Mouse (Mus musculus) midbrain, embryonic 13.5 days (tissue): ENCODE data around the gene Mcemp1. TPM values are rescaled to one million over a fixed set of nuclear protein-coding genes. Genes with fewer than 3 reads are reported as not detected.

Experiments
- ATAC-seq: fragments of 200-750 bp; cut with Nextera tagmentation; 2 replicates; pipeline ENCODE4 v1.8.0; 2017; ENCODE audit warnings: mild to moderate bottlenecking, moderate TSS enrichment, moderate library complexity
- H3K27ac ChIP-seq: fragments of 300-500 bp; sonication (generic); 2 replicates; pipeline ENCODE4 v1.5.1; 2015; ENCODE audit warnings: inconsistent platforms, mild to moderate bottlenecking, moderate library complexity
- H3K27me3 ChIP-seq: fragments of 300-500 bp; sonication (generic); 2 replicates; pipeline ENCODE4 v1.6.1; 2015; ENCODE audit warnings: mild to moderate bottlenecking, inconsistent platforms
- H3K36me3 ChIP-seq: fragments of 300-500 bp; sonication (generic); 2 replicates; pipeline ENCODE4 v1.6.1; 2015; ENCODE audit warnings: mild to moderate bottlenecking, inconsistent platforms
- H3K4me1 ChIP-seq: fragments of 300-500 bp; sonication (generic); replicated peaks from 2 replicates; pipeline ENCODE4 v1.6.1; 2015; ENCODE audit warnings: inconsistent platforms
- H3K4me2 ChIP-seq: fragments of 300-500 bp; sonication (generic); replicated peaks from 2 replicates; pipeline ENCODE4 v1.6.1; 2015; ENCODE audit warnings: moderate library complexity, mild to moderate bottlenecking, inconsistent platforms
- H3K4me3 ChIP-seq: fragments of 300-500 bp; sonication (generic); replicated peaks from 2 replicates; pipeline ENCODE4 v1.5.1; 2015; ENCODE audit warnings: mild to moderate bottlenecking, inconsistent platforms
- H3K9ac ChIP-seq: fragments of 300-500 bp; sonication (generic); replicated peaks from 2 replicates; pipeline ENCODE4 v1.6.1; 2015; ENCODE audit warnings: mild to moderate bottlenecking, inconsistent platforms
- H3K9me3 ChIP-seq: fragments of 300-500 bp; sonication (generic); 2 replicates; pipeline ENCODE4 v1.6.1; 2016; ENCODE audit warnings: mild to moderate bottlenecking, inconsistent platforms
- WGBS: fragments of 180-500 bp; shearing (Covaris S2); methylation state at CpG from one replicate; pipeline ENCODE4 v1.1.7; 2015; 5-methylcytosine and 5-hydroxymethylcytosine counted together
- polyA plus RNA-seq: library from polyadenylated mRNA; unstranded; fragments of >200 nt; fragmentation: Nextera tagmentation; extraction: Ambion mirVana; gene quantifications from 2 replicates; pipeline ENCODE4 v1.2.1, GENCODE M21; 2015

Gene Mcemp1
- 0.40 TPM in 1 of 2 replicates, not detected in the other for polyA plus RNA-seq

GRCm38 (mm10) chr8:3665507-3665906, at the start of gene Mcemp1:
Gene Mcemp1 (plus strand): TSS chr8:3665754.
- Histone ChIP-seq H3K4me1 (no peaks in the 10 kb centered on the region), H3K36me3 (no peaks in the 10 kb centered on the region), H3K9ac (no peak within 1 kb of the TSS), H3K4me3 (no peak within 1 kb of the TSS), H3K9me3 (no peaks in the 10 kb centered on the region), H3K27ac (no peak within 1 kb of the TSS), H3K27me3 (no peaks in the 10 kb centered on the region), H3K4me2 (no peak within 1 kb of the TSS)
- no peak for ATAC-seq
- 78% methylated on average over 6 of the region's 6 CpGs for WGBS

- peak within 1 kb of the TSS; percentile 89 for H3K4me2 ChIP-seq
- H3K36me3 ChIP-seq, result peaks cover 23% of the 10 kb centered on the region
- peaks cover 22% of the 10 kb centered on the region for H3K4me1 ChIP-seq
- H3K9ac ChIP-seq, result peak within 1 kb of the TSS; percentile 81
- under 1% methylated on average over 37 of the region's 37 CpGs for WGBS
- ATAC-seq, result peak; percentile 97
- no peaks in the 10 kb centered on the region for H3K27me3 ChIP-seq
- no peaks in the 10 kb centered on the region for H3K9me3 ChIP-seq
- H3K4me3 ChIP-seq, result peak within 1 kb of the TSS; percentile 90
- H3K27ac ChIP-seq, result no peak within 1 kb of the TSS
Measured at GRCm38 (mm10) chr8:3621199-3621970, 44.2 kb upstream of the Mcemp1 start, which contains the start of the genes Xab2 and Pet100. Gene Xab2 (minus strand): TSS chr8:3621316. Gene Pet100 (plus strand): TSS chr8:3621548.

- Histone ChIP-seq H3K36me3 (peaks cover 17% of the 10 kb centered on the region), H3K4me3 (peak overlapping the region; percentile 90), H3K9me3 (no peaks in the 10 kb centered on the region), H3K4me1 (peaks cover 22% of the 10 kb centered on the region), H3K27me3 (no peaks in the 10 kb centered on the region), H3K4me2 (peak overlapping the region; percentile 76), H3K27ac (no peak overlapping the region), H3K9ac (peak overlapping the region; percentile 77)
- no peak for ATAC-seq
- WGBS, result 64% methylated on average over 8 of the region's 8 CpGs
Measured at GRCm38 (mm10) chr8:3622119-3622518, 43.4 kb upstream of the Mcemp1 start.

GRCm38 (mm10) chr8:3625445-3625844, 40.1 kb upstream of the Mcemp1 start, which contains the start of gene Pcp2:
Gene Pcp2 (minus strand): TSS chr8:3625545.
- ATAC-seq, result no peak
- Histone ChIP-seq H3K4me2 (no peak within 1 kb of the TSS), H3K4me1 (peaks cover 12% of the 10 kb centered on the region), H3K9me3 (no peaks in the 10 kb centered on the region), H3K4me3 (no peak within 1 kb of the TSS), H3K27ac (no peak within 1 kb of the TSS), H3K9ac (no peak within 1 kb of the TSS), H3K27me3 (peaks cover 18% of the 10 kb centered on the region), H3K36me3 (no peaks in the 10 kb centered on the region; the same call in 1 of the 2 replicates)
- WGBS, result 54% methylated on average over 1 of the region's 1 CpGs

- Histone ChIP-seq H3K36me3 (no peaks in the 10 kb centered on the region; the same call in 1 of the 2 replicates), H3K9ac (no peak overlapping the region), H3K4me3 (no peak overlapping the region), H3K4me2 (no peak overlapping the region), H3K9me3 (no peaks in the 10 kb centered on the region), H3K27me3 (peaks cover 28% of the 10 kb centered on the region), H3K27ac (no peak overlapping the region), H3K4me1 (peaks cover 15% of the 10 kb centered on the region)
- ATAC-seq, result no peak
- 56% methylated on average over 5 of the region's 5 CpGs for WGBS
Measured at GRCm38 (mm10) chr8:3626971-3627370, 38.6 kb upstream of the Mcemp1 start.

- peaks cover 8% of the 10 kb centered on the region for H3K4me1 ChIP-seq
- no peak overlapping the region for H3K4me2 ChIP-seq
- H3K27me3 ChIP-seq, result peaks cover 28% of the 10 kb centered on the region
- H3K9me3 ChIP-seq, result no peaks in the 10 kb centered on the region
- WGBS, result 32% methylated on average over 5 of the region's 5 CpGs
- no peaks in the 10 kb centered on the region; the same call in 1 of the 2 replicates for H3K36me3 ChIP-seq
- H3K27ac ChIP-seq, result no peak overlapping the region
- H3K4me3 ChIP-seq, result no peak overlapping the region
- H3K9ac ChIP-seq, result no peak overlapping the region
- ATAC-seq, result no peak
Measured at GRCm38 (mm10) chr8:3628014-3628413, 37.5 kb upstream of the Mcemp1 start.

GRCm38 (mm10) chr8:3630647-3631477, 34.7 kb upstream of the Mcemp1 start, which contains the start of gene Stxbp2:
Gene Stxbp2 (plus strand): TSS chr8:3630955.
- peaks cover 28% of the 10 kb centered on the region for H3K27me3 ChIP-seq
- no peak within 1 kb of the TSS for H3K27ac ChIP-seq

GRCm38 (mm10) chr8:3631478-3631875, 34.1 kb upstream of the Mcemp1 start:
- peak overlapping the region; percentile 71 for H3K4me2 ChIP-seq
- H3K9me3 ChIP-seq, result no peaks in the 10 kb centered on the region
- no peaks in the 10 kb centered on the region for H3K36me3 ChIP-seq
- H3K4me1 ChIP-seq, result peaks cover 8% of the 10 kb centered on the region
- H3K4me3 ChIP-seq, result peak overlapping the region; percentile 52
- peaks cover 28% of the 10 kb centered on the region for H3K27me3 ChIP-seq
- no peak overlapping the region for H3K27ac ChIP-seq
- 0 out of 2 replicates have a peak overlapping the region, but pooled peaks have one; percentile 56 for H3K9ac ChIP-seq
- ATAC-seq, result peak; percentile 3; the same call in 1 of the 2 replicates
- WGBS, result 21% methylated on average over 8 of the region's 8 CpGs

More at GRCm38 (mm10) chr8:3630647-3631477, 34.7 kb upstream of the Mcemp1 start, which contains the start of gene Stxbp2:
- peak within 1 kb of the TSS; percentile 56; the same call in 1 of the 2 replicates for H3K9ac ChIP-seq
- peaks cover 8% of the 10 kb centered on the region for H3K4me1 ChIP-seq
- H3K4me2 ChIP-seq, result peak within 1 kb of the TSS; percentile 71
- 6% methylated on average over 47 of the region's 47 CpGs for WGBS
- no peaks in the 10 kb centered on the region for H3K9me3 ChIP-seq
- H3K36me3 ChIP-seq, result no peaks in the 10 kb centered on the region
- peak within 1 kb of the TSS; percentile 52 for H3K4me3 ChIP-seq
- ATAC-seq, result peak; percentile 73

- WGBS, result 23% methylated on average over 5 of the region's 5 CpGs
- H3K4me3 ChIP-seq, result no peak overlapping the region
- no peaks in the 10 kb centered on the region for H3K36me3 ChIP-seq
- H3K27ac ChIP-seq, result no peak overlapping the region
- H3K9ac ChIP-seq, result no peak overlapping the region
- no peaks in the 10 kb centered on the region for H3K27me3 ChIP-seq
- ATAC-seq, result no peak
- no peak overlapping the region for H3K4me2 ChIP-seq
- H3K4me1 ChIP-seq, result no peaks in the 10 kb centered on the region
- no peaks in the 10 kb centered on the region for H3K9me3 ChIP-seq
Measured at GRCm38 (mm10) chr8:3645804-3646203, 19.8 kb upstream of the Mcemp1 start.

GRCm38 (mm10) chr8:3646824-3647531, 18.6 kb upstream of the Mcemp1 start:
- no peak for ATAC-seq
- no peaks in the 10 kb centered on the region for H3K27me3 ChIP-seq
- no peaks in the 10 kb centered on the region for H3K4me1 ChIP-seq
- 85% methylated on average over 6 of the region's 6 CpGs for WGBS
- H3K4me3 ChIP-seq, result no peak overlapping the region
- H3K36me3 ChIP-seq, result no peaks in the 10 kb centered on the region
- no peak overlapping the region for H3K4me2 ChIP-seq
- H3K27ac ChIP-seq, result no peak overlapping the region
- no peak overlapping the region for H3K9ac ChIP-seq
- H3K9me3 ChIP-seq, result no peaks in the 10 kb centered on the region

- Histone ChIP-seq H3K9ac (no peak overlapping the region), H3K27ac (no peak overlapping the region), H3K9me3 (no peaks in the 10 kb centered on the region), H3K4me1 (no peaks in the 10 kb centered on the region), H3K27me3 (no peaks in the 10 kb centered on the region), H3K4me3 (no peak overlapping the region), H3K4me2 (no peak overlapping the region), H3K36me3 (no peaks in the 10 kb centered on the region)
- ATAC-seq, result no peak
- 84% methylated on average over 4 of the region's 4 CpGs for WGBS
Measured at GRCm38 (mm10) chr8:3647561-3647960, 18.0 kb upstream of the Mcemp1 start.
